Mouse (Mus musculus) heart, postnatal 0 days (tissue): ENCODE data around the gene Zfhx3.

Experiments used
- CTCF ChIP-seq: IDR thresholded peaks from 2 replicates; pipeline ENCODE4 v1.5.1; 2016; ENCODE audit warnings: antibody characterized with exemption, control low read depth, low read depth
- EP300 ChIP-seq: IDR thresholded peaks from 2 replicates; pipeline ENCODE4 v1.6.1; 2016; ENCODE audit warnings: antibody characterized with exemption, low read depth

DNA sequence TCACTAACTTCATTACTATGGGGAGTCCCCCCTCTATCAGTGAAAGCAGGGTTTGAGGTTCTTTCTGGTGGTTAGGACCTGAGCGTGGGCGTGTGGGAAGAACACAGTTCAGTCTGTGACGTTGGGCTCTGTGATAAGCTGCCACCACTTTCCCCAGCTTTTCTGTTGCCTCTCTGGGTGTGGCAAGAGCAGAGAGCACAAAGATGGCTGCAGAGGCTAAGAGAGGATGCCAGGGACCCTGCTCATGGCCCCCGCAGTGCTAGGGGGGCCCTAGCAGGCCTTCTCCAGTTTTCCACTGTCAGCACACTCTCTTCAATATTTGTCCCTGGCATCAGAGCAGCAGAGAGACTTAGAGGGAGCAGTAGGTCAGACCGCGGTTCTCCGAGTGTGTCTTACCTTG, 924.0 kb downstream of the Zfhx3 start:
- TF ChIP-seq EP300 (no peak), CTCF (no peak)
